In the genomic region with DNA sequence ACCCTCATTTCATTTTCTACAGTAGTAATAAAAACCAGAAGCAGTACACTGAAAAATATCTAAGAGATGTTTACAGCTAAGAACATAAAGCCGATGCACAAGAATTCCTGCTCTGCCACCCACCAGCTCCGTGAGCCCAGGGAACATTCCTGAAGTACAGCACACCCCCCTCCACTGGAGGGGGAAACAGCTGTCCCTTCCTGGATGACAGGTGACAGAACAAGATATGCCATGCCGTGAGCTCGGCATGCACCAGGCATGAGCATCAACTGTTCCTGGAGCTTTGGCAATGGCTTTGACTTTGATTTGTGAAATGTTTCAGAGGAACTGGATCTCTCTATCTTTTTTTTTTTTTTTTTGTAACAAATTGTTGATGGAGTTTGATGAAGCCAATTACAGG, we compare ENCODE assay signal across 21 mouse cellular contexts. TPM values are rescaled to one million over a fixed set of nuclear protein-coding genes. Genes with fewer than 3 reads are reported as not detected.
DNase-seq lines count a peak whose midpoint lies in the region; ATAC-seq and TF ChIP-seq lines count a peak whose summit lies in the region.
"Had no signal": no experiment of that assay in that cellular context is flagged by ENCODE, and none has a peak within 500 bp of the region (broad histone marks: within the 10 kb centered on the region; RNA-seq: fewer than 3 reads in every experiment).

No protein-coding gene starts in this region.

- no peak overlapping the region for H3K4me2 ChIP-seq in kidney, postnatal 0 days (ENCODE audit: low read length)
- no peak overlapping the region for H3K4me2 ChIP-seq in kidney, embryonic 16.5 days (replicated peaks; ENCODE audit: low read depth, low read length)
- H3K4me2 ChIP-seq: embryonic facial prominence, embryonic 13.5 days; hindbrain, embryonic 14.5 days; intestine, embryonic 15.5 days; midbrain, embryonic 12.5 days had no signal

- H3K27ac ChIP-seq in kidney, postnatal 0 days = no peak overlapping the region
- H3K27ac ChIP-seq in kidney, embryonic 16.5 days (ENCODE audit: low read length) = no peak overlapping the region
- H3K27ac ChIP-seq: embryonic facial prominence, embryonic 13.5 days; hindbrain, embryonic 14.5 days; intestine, embryonic 15.5 days; midbrain, embryonic 12.5 days had no signal

- H3K9me3 ChIP-seq in kidney, postnatal 0 days (replicated peaks; ENCODE audit: low read length) = no peaks in the 10 kb centered on the region
- H3K9me3 ChIP-seq in kidney, embryonic 16.5 days (ENCODE audit: low read length) = no peaks in the 10 kb centered on the region
- H3K9me3 ChIP-seq: embryonic facial prominence, embryonic 13.5 days; intestine, embryonic 15.5 days; midbrain, embryonic 12.5 days had no signal

- WGBS in kidney, postnatal 0 days = 28% methylated on average over 4 of the region's 4 CpGs
- WGBS in kidney, embryonic 16.5 days = 53% methylated on average over 4 of the region's 4 CpGs

- no peak for ATAC-seq in kidney, postnatal 0 days (replicated peaks; ENCODE audit: low FRiP score, low read depth)
- no peak for ATAC-seq in kidney, embryonic 16.5 days (ENCODE audit: low FRiP score, low TSS enrichment)
- ATAC-seq: activated CD4-positive, CD25-positive, alpha-beta regulatory T cell, adult 4 months; forebrain, postnatal 0 days; intestine, embryonic 15.5 days; Patski had no signal

- 0 out of 2 replicates have a peak, but pooled peaks have one; percentile 2 for TF ChIP-seq CTCF in kidney, postnatal 0 days (IDR thresholded peaks at IDR 0.05; ENCODE audit: low read depth)

- no peak overlapping the region for H3K9ac ChIP-seq in kidney, postnatal 0 days (ENCODE audit: low read depth, low read length)
- no peak overlapping the region for H3K9ac ChIP-seq in kidney, embryonic 16.5 days (replicated peaks; ENCODE audit: low read length)
- H3K9ac ChIP-seq: embryonic facial prominence, embryonic 13.5 days; forebrain, postnatal 0 days; hindbrain, embryonic 14.5 days; intestine, embryonic 15.5 days; midbrain, embryonic 12.5 days had no signal

- no peaks in the 10 kb centered on the region for H3K36me3 ChIP-seq in kidney, postnatal 0 days (ENCODE audit: insufficient read depth, low read length)
- no peaks in the 10 kb centered on the region for H3K36me3 ChIP-seq in kidney, embryonic 16.5 days (ENCODE audit: insufficient read depth, low read length)
- H3K36me3 ChIP-seq: embryonic facial prominence, embryonic 13.5 days; intestine, embryonic 15.5 days; midbrain, embryonic 12.5 days had no signal

- H3K27me3 ChIP-seq in kidney, postnatal 0 days (ENCODE audit: insufficient read depth, low read length) = no peaks in the 10 kb centered on the region
- H3K27me3 ChIP-seq in kidney, embryonic 16.5 days (ENCODE audit: insufficient read depth, low read length) = no peaks in the 10 kb centered on the region
- H3K27me3 ChIP-seq: embryonic facial prominence, embryonic 13.5 days; intestine, embryonic 15.5 days; midbrain, embryonic 12.5 days had no signal

- no peaks in the 10 kb centered on the region for H3K4me1 ChIP-seq in kidney, postnatal 0 days (replicated peaks; ENCODE audit: insufficient read depth, low read length)
- no peaks in the 10 kb centered on the region for H3K4me1 ChIP-seq in kidney, embryonic 16.5 days (ENCODE audit: insufficient read depth, low read length)
- H3K4me1 ChIP-seq: intestine, embryonic 15.5 days; midbrain, embryonic 12.5 days had no signal

- peak; percentile 88 for DNase-seq in heart, adult 11 months
- no peak for DNase-seq in heart, adult 9 months (ENCODE audit: low spot score in 2 of 2)
- no peak for DNase-seq in kidney, postnatal 0 days (ENCODE audit: low spot score)
- DNase-seq in right cerebral cortex, adult 18-20 months = peak; percentile 18
- no peak for DNase-seq in right cerebral cortex, postnatal 14 days
- peak; percentile 36 for DNase-seq in mesoderm, embryonic 11.5 days (ENCODE audit: low read depth, low spot score)
- no peak for DNase-seq in lung, postnatal 10 days
- DNase-seq: adrenal gland, postnatal 14 days; cerebellum, adult 9-10 months; forebrain, postnatal 0 days; lung, adult 18-20 months; lung, postnatal 36 days; retina, postnatal 1 day; thymus, postnatal 14 days had no signal

- no peak overlapping the region for H3K4me3 ChIP-seq in kidney, postnatal 0 days (replicated peaks; ENCODE audit: low read depth, low read length)
- H3K4me3 ChIP-seq in kidney, embryonic 16.5 days (ENCODE audit: low read length) = no peak overlapping the region
- H3K4me3 ChIP-seq: embryonic facial prominence, embryonic 13.5 days; intestine, embryonic 15.5 days; midbrain, embryonic 12.5 days had no signal

RNA-seq across cellular contexts. Expression of gene Plpp6, which starts 17.0 kb away (rescaled TPM):
- 16.6 and 19.7 TPM in 2 replicates for polyA plus RNA-seq in kidney, postnatal 0 days (2015; fragmentation: Nextera tagmentation; extraction: Ambion mirVana)
- polyA plus RNA-seq in kidney, embryonic 16.5 days (2015; fragmentation: Nextera tagmentation; extraction: Ambion mirVana) = 9.8 and 10.3 TPM in 2 replicates

RNA-seq across cellular contexts. Expression of gene 4430402I18Rik, which starts 20.8 kb away (rescaled TPM):
- polyA plus RNA-seq in kidney, postnatal 0 days (2015; fragmentation: Nextera tagmentation; extraction: Ambion mirVana) = 9.0 and 10.3 TPM in 2 replicates
- 3.4 and 4.2 TPM in 2 replicates for polyA plus RNA-seq in kidney, embryonic 16.5 days (2015; fragmentation: Nextera tagmentation; extraction: Ambion mirVana)

RNA-seq across cellular contexts. Expression of gene Cdc37l1, which starts 43.4 kb away (rescaled TPM):
- 28.2 and 33.0 TPM in 2 replicates for polyA plus RNA-seq in kidney, postnatal 0 days (2015; fragmentation: Nextera tagmentation; extraction: Ambion mirVana)
- 35.7 and 43.6 TPM in 2 replicates for polyA plus RNA-seq in kidney, embryonic 16.5 days (2015; fragmentation: Nextera tagmentation; extraction: Ambion mirVana)

Comparison
In these comparisons a context has a peak if more than half of its experiments do, and no peak if none do; other contexts are left out.
1. DNase-seq: peak in heart, adult 11 months (single experiment), right cerebral cortex, adult 18-20 months (single experiment) and mesoderm, embryonic 11.5 days (single experiment); none in heart, adult 9 months (0 of 2), kidney, postnatal 0 days (single experiment), right cerebral cortex, postnatal 14 days (single experiment) and lung, postnatal 10 days (single experiment).